Mouse (Mus musculus): ENCODE measurements around the gene Taf9b. TPM values are rescaled to one million over a fixed set of nuclear protein-coding genes. Genes with fewer than 3 reads are reported as not detected.

The Taf9b gene
- total and polyA plus RNA-seq, 3 experiments: 1.9 to 2.5 TPM; not detected in 1

DNA sequence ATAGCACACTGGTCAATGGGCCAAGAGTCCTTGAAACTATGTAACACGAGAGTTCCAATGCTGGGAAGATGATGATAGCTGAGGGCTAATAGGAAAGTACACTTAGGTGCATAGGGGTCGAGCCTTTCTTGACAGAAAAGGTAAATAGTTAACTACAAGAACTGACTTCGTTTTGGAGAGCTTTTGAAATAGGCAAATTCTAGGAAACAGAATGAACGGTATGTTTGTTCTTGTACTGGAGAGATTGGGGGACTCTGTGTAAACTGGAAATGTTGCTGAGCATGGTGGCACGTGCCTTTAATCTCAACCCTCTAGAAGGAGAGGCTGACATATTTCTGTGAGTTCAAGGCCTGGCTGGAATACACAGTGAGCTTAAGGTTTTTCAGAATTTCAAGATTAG, 56.4 kb downstream of the Taf9b start:
- peaks cover 0 to 2% of the 10 kb centered on the region in 2 experiments; a peak in 1 of 4 replicates for H3K4me1 ChIP-seq (ENCODE audit: control insufficient read depth in 1 of 2, insufficient read depth in 2 of 2, low read length in 2 of 2)
- no peak for TF ChIP-seq POLR2A (IDR thresholded peaks at IDR 0.05; ENCODE audit: control insufficient read depth in 1 of 2, insufficient read depth in 1 of 2, low read depth in 1 of 2, low read length in 2 of 2, poor library complexity in 1 of 2)
- no peak for TF ChIP-seq USF2 (IDR thresholded peaks at IDR 0.05; ENCODE audit: borderline replicate concordance in 1 of 2, insufficient read depth in 1 of 2, low read depth in 1 of 2, low read length in 2 of 2)
- no peak for TF ChIP-seq JUND (IDR thresholded peaks at IDR 0.05; ENCODE audit: low read depth, low read length)
- H3K9ac ChIP-seq (ENCODE audit: control insufficient read depth, low read depth, low read length, poor library complexity, severe bottlenecking): no peak overlapping the region
- H3K36me3 ChIP-seq (ENCODE audit: control insufficient read depth in 1 of 2, insufficient read depth in 2 of 2, low read length in 2 of 2): no peaks in the 10 kb centered on the region; a peak in 1 of 4 replicates
- H3K79me2 ChIP-seq (ENCODE audit: control insufficient read depth, insufficient read depth, low read length, poor library complexity): no peaks in the 10 kb centered on the region
- H3K4me3 ChIP-seq (ENCODE audit: control insufficient read depth in 1 of 2, insufficient read depth in 1 of 2, low read depth in 2 of 2, low read length in 2 of 2): no peak overlapping the region
- no peak overlapping the region for H3K27ac ChIP-seq (ENCODE audit: control insufficient read depth, low read depth, low read length)
- DNase-seq (ENCODE audit: low read depth, low spot score): no peak
- H3K27me3 ChIP-seq (ENCODE audit: control insufficient read depth in 1 of 2, insufficient read depth in 2 of 2, low read length in 2 of 2): no peaks in the 10 kb centered on the region
- H3K9me3 ChIP-seq (replicated peaks; ENCODE audit: insufficient read depth, low read length): no peaks in the 10 kb centered on the region

DNA sequence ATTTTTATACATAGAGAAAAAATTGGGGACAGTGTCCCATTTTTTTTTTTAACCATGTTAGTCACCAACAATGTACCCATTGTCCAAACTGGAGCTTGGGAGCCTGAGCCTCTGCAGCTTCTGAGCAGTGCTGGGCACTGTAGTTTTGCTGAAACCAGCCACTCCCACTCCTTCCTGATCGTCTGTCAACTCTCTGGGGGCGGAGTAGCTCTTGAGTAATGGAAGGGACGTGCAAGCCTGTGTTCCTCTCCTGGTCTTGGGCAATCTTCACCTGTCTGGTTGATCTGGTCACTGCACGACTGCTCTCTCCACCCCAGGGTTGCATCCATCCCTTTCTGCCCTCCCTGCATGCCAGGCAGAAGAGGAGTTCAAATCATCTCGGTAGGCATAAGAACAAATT, 57.0 kb downstream of the Taf9b start:
- Histone ChIP-seq H3K4me3 (ENCODE audit: control insufficient read depth in 1 of 2, insufficient read depth in 1 of 2, low read depth in 2 of 2, low read length in 2 of 2) (no peak overlapping the region), H3K36me3 (ENCODE audit: control insufficient read depth in 1 of 2, insufficient read depth in 2 of 2, low read length in 2 of 2) (no peaks in the 10 kb centered on the region; a peak in 1 of 4 replicates), H3K9me3 (replicated peaks; ENCODE audit: insufficient read depth, low read length) (no peaks in the 10 kb centered on the region), H3K79me2 (ENCODE audit: control insufficient read depth, insufficient read depth, low read length, poor library complexity) (no peaks in the 10 kb centered on the region), H3K4me1 (ENCODE audit: control insufficient read depth in 1 of 2, insufficient read depth in 2 of 2, low read length in 2 of 2) (peaks cover 0 to 2% of the 10 kb centered on the region in 2 experiments; a peak in 1 of 4 replicates), H3K9ac (ENCODE audit: control insufficient read depth, low read depth, low read length, poor library complexity, severe bottlenecking) (no peak overlapping the region), H3K27ac (ENCODE audit: control insufficient read depth, low read depth, low read length) (no peak overlapping the region), H3K27me3 (ENCODE audit: control insufficient read depth in 1 of 2, insufficient read depth in 2 of 2, low read length in 2 of 2) (no peaks in the 10 kb centered on the region)
- peak; percentile 43 for DNase-seq (ENCODE audit: low read depth, low spot score)
- TF ChIP-seq POLR2AphosphoS2 (IDR thresholded peaks at IDR 0.05; ENCODE audit: low read length) (no peak), MAX (IDR thresholded peaks at IDR 0.05; ENCODE audit: low read length) (no peak), ZNF384 (IDR thresholded peaks at IDR 0.05; ENCODE audit: low read depth, low read length) (no peak), POLR2A (IDR thresholded peaks at IDR 0.05; ENCODE audit: control insufficient read depth in 1 of 2, insufficient read depth in 1 of 2, low read depth in 1 of 2, low read length in 2 of 2, poor library complexity in 1 of 2) (no peak), TAL1 (IDR thresholded peaks at IDR 0.05; ENCODE audit: low read length) (no peak), MYC (IDR thresholded peaks at IDR 0.05; ENCODE audit: low read depth, low read length) (no peak), USF2 (IDR thresholded peaks at IDR 0.05; ENCODE audit: borderline replicate concordance in 1 of 2, insufficient read depth in 1 of 2, low read depth in 1 of 2, low read length in 2 of 2) (no peak), POLR2AphosphoS5 (IDR thresholded peaks at IDR 0.05; ENCODE audit: borderline replicate concordance, low read depth, low read length) (no peak)

Other genes with a start within 250 kb of the Taf9b start
- gene Magt1, start 209.3 kb downstream of the Taf9b start, total RNA-seq (2012; rRNA removed): 34.9 and 36.2 TPM in 2 replicates
- gene Magt1, start 209.3 kb downstream of the Taf9b start, polyA plus RNA-seq (2012; ENCODE audit: insufficient read depth in 1 of 2, insufficient read length in 2 of 2, low read depth in 1 of 2, low replicate concordance in 2 of 2, missing spikeins in 1 of 2): 10 to 100 TPM in 1 of 2 experiments, not detected in 1; 34.3 TPM
- gene Cox7b, start 205.5 kb downstream of the Taf9b start, total RNA-seq (2012; rRNA removed): 245 and 268 TPM in 2 replicates
- 1,000 to 10,000 TPM in 1 of 2 experiments, 100 to 1,000 TPM in 1; 721 to 1,065 TPM for gene Cox7b, start 205.5 kb downstream of the Taf9b start, polyA plus RNA-seq (2012; ENCODE audit: insufficient read depth in 1 of 2, insufficient read length in 2 of 2, low read depth in 1 of 2, low replicate concordance in 2 of 2, missing spikeins in 1 of 2)
- gene Atp7a, start 193.9 kb downstream of the Taf9b start, total RNA-seq (2012; rRNA removed): 2.2 and 2.6 TPM in 2 replicates
- gene Atp7a, start 193.9 kb downstream of the Taf9b start, polyA plus RNA-seq (2012; ENCODE audit: insufficient read depth in 1 of 2, insufficient read length in 2 of 2, low read depth in 1 of 2, low replicate concordance in 2 of 2, missing spikeins in 1 of 2): 1 to 10 TPM in 1 of 2 experiments, not detected in 1; 1.7 TPM
- not detected in 2 replicates for gene Tlr13, start 78.0 kb downstream of the Taf9b start, total RNA-seq (2012; rRNA removed)
- not detected for gene Tlr13, start 78.0 kb downstream of the Taf9b start, polyA plus RNA-seq (2012; ENCODE audit: insufficient read depth in 1 of 2, insufficient read length in 2 of 2, low read depth in 1 of 2, low replicate concordance in 2 of 2, missing spikeins in 1 of 2)
- 528 and 991 TPM in 2 replicates for gene Pgk1, start 34.1 kb downstream of the Taf9b start, total RNA-seq (2012; rRNA removed)
- gene Pgk1, start 34.1 kb downstream of the Taf9b start, polyA plus RNA-seq (2012; ENCODE audit: insufficient read depth in 1 of 2, insufficient read length in 2 of 2, low read depth in 1 of 2, low replicate concordance in 2 of 2, missing spikeins in 1 of 2): 100 to 1,000 TPM; 285 to 890 TPM
- gene Fnd3c2, start 34.2 kb upstream of the Taf9b start, total RNA-seq (2012; rRNA removed): not detected in 2 replicates
- not detected for gene Fnd3c2, start 34.2 kb upstream of the Taf9b start, polyA plus RNA-seq (2012; ENCODE audit: insufficient read depth in 1 of 2, insufficient read length in 2 of 2, low read depth in 1 of 2, low replicate concordance in 2 of 2, missing spikeins in 1 of 2)

Measured in MEL (cell line).